Mouse (Mus musculus) stomach, embryonic 15.5 days (tissue): ENCODE results near the gene Dclk3. TPM values are rescaled to one million over a fixed set of nuclear protein-coding genes. Genes with fewer than 3 reads are reported as not detected.

ENCODE experiments used
- polyA plus RNA-seq: library from polyadenylated mRNA; unstranded; fragments of >200 nt; fragmentation: Nextera tagmentation; extraction: Ambion mirVana; gene quantifications from 2 replicates; pipeline ENCODE4 v1.2.1, GENCODE M21; 2015

The Dclk3 gene
- polyA plus RNA-seq, 1 experiment from 2014 or later = 0.71 TPM

Other genes starting within 250 kb of the Dclk3 start
- 36.8 and 41.7 TPM in 2 replicates for gene Mlh1, start 167.3 kb upstream of the Dclk3 start, polyA plus RNA-seq
- gene Epm2aip1, start 167.2 kb upstream of the Dclk3 start, polyA plus RNA-seq = 23.5 and 25.8 TPM in 2 replicates
- gene Trank1, start 127.3 kb upstream of the Dclk3 start, polyA plus RNA-seq = 0.10 and 0.13 TPM in 2 replicates